Mouse (Mus musculus): ENCODE measurements at regions not wholly inside any gene's neighbourhood (a gene's known extent, or its start where the extent isn't known, plus 50 kb on each side); places are given as distances from the start of the nearest gene placed in this dataset.

DNA sequence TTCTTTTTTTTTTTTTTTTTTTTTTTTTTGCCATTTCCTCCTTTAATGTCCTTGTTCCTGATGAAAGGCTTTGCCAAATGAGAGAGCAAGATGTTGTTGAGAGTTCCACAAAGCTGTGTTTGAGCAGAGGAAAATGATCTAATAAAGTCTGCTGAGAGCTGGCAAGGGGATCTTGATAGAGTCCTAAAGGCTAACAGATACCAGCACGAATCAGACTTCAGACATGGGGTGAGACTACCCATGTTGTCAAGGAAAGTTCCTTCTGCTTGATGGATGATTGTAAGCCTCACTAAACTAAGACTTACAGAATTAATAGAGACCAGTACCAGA lies 665.2 kb upstream of the Fam92a start:
- DNase-seq (ENCODE audit: low read depth, low spot score), result no peak

DNA sequence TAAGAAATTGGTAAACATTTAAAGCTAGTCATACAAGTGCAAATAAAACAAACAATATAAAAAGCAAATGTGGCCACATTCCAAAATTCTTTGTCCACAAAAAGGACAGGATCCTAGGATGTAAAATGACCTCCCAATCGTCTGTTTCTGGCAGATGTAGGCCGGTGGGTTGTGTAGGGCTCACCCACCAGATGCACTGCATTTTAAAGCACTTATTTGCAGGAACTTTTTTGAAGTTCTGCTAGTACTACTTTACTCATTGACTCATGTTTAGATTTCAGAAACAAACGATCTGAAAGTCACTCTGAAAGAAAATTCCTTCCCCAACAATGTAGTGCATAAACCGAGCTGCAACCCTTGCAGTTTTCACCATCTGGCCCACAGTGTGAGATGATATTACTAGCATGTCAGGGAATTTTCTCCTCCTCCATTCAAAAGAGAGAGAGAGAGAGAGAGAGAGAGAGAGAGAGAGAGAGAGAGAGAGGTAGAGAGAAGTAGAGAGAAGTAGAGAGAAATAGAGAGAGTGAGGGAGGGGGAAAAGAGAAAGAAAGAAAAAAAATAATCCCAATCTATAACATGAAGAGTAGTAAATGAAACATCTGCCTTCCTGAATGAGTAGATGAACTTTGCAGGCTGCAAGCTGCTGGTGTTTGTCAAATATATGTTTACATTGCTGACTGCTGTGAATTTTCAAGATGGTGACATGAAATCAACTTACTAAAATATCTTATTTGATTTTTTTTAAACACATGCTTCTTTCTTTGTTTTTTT lies 664.7 kb upstream of the Fam92a start:
- no peak for DNase-seq (ENCODE audit: low read depth, low spot score)

DNA sequence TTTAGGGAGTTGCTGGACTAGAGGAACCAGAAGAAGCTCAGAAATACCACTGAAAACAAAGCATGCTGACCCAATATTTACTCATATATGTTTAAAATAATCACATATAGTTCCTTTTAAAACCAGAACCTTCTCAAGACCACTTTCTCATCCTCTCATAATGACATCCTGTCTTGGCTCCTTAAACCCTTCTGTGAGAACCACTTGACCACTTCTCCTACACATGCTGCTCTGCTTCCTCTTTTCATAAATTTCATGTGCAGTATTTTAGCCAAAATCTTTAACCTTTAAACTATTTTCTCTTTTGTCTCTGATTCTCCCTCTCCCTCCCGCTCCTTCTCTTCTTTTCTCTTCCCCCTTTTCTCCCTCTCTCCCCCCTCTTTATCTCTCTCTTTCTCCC lies 654.6 kb upstream of the Fam92a start:
- no peak for DNase-seq (ENCODE audit: low read depth, low spot score)

DNA sequence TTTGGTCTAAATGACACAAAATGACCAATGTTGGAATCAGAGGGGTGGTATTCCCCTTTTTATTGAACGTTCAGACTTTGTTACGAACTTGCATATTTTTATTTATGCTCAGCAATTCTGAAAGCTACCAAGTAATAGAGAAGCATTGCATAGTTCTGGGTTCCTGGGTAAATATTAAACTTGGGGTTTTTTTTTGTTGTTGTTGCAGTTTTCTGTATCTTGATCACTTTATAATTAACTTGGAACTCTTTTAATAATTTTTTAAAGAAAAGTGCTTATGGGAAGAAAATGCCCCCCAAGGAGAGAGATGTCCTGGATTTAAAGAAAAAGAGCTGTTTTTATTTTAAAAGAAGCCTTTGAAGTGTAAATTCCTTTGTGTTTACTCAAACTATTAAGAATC lies 642.4 kb upstream of the Fam92a start:
- DNase-seq (ENCODE audit: low read depth, low spot score), result no peak

DNA sequence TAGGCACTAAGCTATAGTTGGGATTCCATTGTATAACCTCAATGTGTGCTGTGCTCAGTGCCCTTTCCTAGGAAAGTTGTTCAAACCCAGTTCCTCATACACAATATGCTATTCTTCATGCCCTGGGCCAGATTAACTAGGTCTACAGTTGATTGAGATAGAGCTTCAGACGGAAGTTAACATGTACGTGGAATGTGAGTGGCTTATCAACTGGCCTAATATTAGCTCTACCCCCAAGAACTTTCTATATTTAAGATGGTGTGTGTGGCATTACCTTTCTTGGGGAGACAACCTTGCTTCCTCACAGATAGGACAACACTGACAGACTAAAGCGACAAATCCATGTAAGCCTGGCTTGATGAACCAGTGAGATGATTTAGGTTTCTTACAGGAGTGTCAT lies 629.4 kb upstream of the Fam92a start:
- no peak for DNase-seq (ENCODE audit: low read depth, low spot score)

DNA sequence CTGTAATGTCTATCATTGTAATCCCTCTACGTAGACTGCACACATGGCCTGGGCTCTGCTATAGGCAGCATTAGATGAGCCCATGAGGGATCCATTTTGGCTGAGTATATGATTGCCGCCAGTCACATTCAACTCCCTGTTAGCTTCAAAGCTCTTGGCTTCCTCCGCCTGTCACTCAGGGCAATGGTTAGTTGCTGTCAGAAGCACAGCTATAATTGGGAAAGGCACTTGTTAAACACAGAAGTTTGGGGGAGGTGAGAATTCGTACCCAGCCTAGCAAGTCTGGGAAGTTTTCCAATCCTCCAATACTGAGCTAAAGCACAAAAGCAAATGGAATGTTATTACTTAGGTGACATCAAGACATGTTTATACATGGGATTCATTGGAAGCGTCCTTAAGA lies 627.7 kb upstream of the Fam92a start:
- DNase-seq (ENCODE audit: low read depth, low spot score), result no peak

DNA sequence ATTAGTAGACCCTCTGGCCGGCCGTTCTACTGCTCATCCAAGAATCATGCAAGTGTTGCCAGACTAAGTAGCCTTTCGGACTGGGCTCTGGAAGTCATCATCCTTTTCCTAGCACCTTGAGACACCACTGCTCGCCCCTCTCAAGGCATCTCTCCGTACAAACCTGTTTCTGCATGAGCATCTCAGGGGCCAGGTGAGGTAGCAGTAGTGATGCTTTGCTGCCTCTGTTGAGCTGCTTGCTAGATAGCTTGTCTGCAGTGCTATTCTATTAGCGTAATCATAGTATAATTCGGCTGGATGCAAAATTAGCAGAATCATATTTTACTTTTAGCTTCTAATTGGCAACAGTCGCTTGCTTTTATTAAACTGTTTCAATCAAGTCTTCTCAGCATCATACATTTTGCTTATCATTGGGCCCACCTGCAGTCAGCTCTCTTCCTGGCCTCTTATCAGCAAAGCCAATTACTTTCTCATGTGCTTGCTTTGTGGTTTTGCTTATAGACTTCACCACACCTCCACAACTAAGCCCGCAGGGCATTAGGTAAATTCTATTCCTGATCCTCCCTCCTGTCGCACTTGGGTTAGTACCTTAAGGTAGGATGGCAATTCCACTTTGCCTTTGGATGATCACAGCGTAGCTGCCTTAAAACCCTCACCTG lies 621.1 kb upstream of the Fam92a start:
- no peak for DNase-seq (ENCODE audit: low read depth, low spot score)

DNA sequence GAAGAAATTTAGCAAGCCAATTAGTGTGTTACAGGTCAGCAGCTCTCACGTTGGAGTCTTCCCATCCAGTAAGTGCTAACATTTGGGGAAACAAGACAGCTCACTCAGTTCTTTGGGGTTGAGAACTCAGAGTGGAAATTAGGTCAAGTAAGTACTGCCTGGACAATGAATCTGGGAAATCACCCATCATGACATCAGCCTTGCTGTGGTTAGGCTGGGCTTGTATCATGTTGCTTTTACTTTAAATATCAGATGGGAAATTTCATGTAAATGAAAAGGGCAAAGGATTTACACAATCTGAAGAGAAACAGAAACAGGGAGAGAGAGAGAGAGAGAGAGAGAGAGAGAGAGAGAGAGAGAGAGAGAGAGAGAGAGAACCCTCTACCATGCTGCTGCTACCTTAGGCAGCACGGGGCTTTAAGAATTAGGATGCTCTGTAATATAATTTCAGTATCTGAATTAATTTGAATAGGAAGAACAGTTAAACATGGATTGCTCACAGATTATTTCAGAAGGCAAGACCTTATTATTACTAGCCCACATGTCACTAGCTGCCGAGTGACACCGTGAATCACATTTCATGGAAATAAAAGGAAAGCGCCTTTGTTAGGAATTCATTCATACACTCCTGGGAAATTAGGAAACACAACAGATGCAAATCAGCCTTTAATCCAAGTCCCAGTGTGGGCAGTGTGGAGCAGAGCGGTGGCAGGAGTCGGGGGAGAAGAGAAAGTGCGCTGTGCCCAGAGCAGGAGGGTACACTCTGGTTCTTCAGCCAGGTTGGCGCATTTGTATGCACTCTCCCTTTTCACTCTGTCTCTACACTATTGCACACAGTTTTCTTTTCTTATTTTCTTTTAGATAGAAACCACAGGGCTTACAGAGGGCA lies 620.2 kb upstream of the Fam92a start:
- no peak for DNase-seq (ENCODE audit: low read depth, low spot score)

DNA sequence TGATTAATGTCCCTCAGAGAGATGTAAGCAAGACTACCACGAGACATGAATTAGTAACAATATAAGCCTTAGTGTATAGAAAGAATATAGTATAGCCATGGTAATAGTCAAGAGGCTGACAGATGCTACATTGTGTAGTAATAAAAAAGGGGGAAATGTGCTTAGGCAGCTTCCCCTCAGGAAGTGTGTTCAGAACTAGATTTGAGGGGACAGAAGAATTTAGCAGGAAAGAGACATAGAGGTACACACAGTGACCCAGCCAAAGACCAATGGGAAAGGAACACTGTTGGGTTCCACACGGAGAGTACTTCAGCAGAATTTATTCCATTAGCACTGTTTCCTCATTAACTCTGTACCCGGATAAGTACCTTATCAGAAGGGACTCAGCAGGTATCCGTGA lies 614.0 kb upstream of the Fam92a start:
- DNase-seq (ENCODE audit: low read depth, low spot score), result no peak

DNA sequence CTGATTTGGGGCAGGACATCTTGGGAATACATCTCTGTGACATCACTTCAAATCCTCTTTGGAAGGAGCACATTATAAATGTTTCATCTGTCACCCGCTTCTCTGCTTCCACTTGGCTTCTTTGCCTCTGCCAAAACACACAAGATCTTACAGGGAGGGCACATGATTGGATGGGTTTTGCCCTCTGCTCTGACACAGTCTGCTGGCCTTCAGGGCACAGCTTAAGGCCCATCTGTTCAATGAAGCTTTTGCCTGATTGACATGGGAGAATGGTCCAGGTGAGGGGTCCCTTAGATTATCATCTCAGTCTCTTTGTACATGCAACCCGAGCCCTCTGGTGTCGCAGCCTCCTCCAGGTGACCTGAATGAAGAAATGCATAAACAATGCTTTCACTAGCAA lies 612.7 kb upstream of the Fam92a start:
- no peak for DNase-seq (ENCODE audit: low read depth, low spot score)

DNA sequence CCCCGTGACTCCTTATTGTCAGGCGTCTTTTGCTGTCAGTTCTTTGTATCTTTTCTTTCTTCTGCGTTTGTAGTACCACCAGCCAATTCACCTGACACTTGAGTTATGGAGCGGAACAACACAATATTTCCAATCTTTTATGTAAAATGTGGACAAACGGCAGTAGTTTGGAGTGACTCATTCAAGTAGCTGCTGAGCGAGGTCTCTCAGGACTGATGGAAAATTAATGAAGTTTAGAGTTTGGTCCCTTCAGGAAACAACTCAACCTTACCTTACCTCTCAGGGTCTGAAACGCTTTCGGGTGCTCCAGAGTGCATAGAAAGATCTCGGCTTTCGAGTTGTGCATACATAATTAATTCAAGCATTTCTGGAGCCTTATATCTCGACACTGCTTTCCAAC lies 612.3 kb upstream of the Fam92a start:
- DNase-seq (ENCODE audit: low read depth, low spot score), result no peak

DNA sequence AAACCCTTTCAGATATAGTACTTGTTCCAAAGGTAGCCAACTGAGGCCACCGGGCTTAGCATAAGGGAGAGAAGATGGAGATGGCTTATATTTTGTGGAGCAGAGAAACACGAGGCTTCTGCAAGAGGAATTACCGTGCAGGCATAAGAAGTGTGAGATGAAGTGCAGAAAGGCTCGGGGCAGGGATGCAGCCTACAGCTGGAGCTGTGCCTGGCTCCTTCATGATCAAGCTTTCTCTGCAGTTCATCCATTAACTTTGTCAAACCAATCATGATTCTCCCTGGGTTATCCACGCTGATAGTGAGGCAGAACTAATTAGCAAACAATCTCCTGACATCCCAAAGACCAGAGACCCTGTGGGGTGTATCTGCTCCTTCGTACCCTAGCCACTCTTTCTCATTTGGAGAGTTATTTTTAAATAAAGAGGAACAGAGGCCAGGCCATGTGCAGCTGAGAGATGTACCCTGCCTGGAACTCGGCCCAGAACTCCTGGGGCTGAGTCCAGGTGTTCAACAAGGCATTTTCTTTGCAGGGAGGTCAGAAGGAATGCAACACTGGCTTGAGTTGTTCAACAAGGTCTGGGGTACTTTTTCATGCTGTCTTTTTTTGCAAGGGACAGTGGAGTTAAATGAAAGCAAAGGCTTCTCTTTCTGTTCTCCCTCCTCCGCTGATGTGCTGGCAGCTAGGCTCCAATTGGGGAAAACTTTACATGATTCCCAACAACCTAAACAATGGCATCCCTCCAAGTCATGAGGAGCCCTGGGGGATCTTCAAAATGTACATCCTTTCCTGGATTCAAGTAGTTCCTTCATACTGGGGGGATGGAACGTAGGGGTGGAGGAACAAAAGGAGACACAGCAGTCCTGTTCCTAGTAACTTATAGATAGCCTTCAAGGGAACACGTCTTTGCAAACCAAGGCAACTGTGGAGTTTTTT lies 610.4 kb upstream of the Fam92a start:
- no peak for DNase-seq (ENCODE audit: low read depth, low spot score)

DNA sequence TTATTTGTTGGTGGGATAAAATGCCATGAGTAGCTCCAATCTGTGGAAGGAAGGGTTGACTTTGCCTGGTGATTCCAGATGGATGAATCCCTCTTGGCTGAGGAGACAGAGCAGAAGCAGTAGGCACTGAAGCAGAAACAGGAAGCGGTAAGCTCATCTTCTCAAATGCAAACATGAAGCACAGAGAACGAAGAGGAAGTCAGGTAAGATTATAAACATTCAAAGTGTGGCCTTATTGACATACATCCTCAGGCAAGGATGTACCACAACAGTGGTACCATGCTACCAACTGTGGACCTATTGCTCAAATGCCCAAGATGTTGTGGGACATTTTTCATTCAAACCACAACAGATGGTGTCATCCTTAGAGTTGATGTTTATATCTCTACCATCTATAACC lies 608.4 kb upstream of the Fam92a start:
- no peak for DNase-seq (ENCODE audit: low read depth, low spot score)

DNA sequence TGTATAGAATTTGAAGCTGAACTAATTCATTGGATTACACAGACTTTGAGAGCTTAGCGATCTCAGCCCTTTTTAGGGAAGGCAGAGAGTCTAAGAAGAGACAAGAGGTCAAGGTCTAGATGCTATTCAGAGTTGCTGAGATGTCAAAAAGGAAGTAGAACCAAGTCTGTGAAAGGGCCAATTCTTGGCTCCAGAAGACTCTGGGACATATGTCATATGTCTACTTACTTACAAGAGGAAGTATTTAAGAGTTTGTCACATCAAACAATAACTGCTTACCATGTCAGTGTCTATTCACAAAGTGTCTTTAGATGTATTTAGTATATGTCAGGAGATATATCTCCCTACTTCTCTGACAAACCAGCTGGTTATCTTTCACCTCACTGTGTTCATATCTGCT lies 607.4 kb upstream of the Fam92a start:
- no peak for DNase-seq (ENCODE audit: low read depth, low spot score)

DNA sequence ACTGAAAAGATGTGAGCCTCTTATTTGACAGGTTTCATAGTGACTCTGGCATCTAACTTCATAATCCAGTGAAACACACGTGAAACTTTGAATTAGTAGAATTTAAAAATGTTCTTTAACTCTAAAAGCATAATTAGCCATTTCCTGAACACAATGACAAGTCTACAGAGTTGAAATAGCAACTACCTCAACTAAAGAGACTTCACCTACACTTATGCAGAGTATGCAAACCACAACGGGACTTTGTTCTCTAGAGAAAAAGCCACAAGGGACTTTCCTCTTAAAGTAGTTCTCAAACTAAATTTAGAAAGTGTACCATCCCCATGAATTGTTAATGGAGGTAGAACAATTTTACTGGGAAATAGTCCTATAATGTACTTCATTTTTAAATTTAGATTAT lies 606.3 kb upstream of the Fam92a start:
- no peak for DNase-seq (ENCODE audit: low read depth, low spot score)

DNA sequence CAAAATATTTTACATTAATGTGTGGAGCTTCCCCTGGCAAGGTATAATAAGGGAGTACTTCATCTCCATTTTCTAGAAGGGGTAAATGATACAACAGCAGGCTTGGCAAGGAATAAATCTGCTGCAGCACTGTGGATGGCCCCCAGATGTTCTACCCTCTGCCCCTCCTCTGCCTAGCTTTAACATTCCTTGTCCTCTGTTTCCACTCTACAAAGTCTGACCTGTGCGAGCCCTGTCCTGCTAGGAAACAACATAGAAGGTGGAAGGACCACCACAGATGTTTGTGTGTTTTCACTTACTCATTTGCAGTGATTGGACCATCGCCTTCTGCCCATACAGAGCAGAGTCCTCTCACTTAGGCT lies 604.4 kb upstream of the Fam92a start:
- DNase-seq (ENCODE audit: low read depth, low spot score), result peak; percentile 40

DNA sequence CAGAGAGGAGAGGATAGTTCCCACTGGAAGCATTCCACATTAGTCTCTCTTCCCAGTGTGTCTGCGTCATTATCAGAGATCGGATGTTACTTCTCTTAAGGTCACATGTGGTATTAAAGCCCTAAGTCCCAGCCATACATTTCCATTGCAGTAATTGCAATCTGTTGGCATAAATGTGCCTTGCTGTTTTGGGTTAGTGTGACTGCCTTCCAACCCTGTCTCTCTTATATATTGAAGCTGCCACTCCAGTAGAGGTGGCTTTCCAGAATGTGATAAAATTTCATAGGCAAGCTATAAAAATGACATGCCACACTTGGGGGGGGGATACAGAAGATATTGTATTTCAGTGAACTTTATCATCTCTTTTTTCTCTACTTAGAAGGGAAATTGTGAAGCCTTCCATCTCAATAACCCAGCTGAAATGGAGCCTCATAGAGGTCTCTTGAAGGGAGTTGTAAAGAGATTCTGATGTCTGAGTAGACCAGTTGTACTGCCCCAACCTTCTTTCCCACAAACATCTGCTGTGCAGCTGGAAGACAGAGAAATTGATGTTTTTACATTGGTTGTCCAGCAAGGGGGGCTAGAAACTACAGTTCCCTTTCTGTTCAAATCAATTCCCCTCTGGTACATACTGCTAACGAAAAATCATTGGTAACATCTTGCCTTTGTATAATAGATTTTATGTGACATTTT lies 603.9 kb upstream of the Fam92a start:
- peak; percentile 67 for DNase-seq (ENCODE audit: low read depth, low spot score)

DNA sequence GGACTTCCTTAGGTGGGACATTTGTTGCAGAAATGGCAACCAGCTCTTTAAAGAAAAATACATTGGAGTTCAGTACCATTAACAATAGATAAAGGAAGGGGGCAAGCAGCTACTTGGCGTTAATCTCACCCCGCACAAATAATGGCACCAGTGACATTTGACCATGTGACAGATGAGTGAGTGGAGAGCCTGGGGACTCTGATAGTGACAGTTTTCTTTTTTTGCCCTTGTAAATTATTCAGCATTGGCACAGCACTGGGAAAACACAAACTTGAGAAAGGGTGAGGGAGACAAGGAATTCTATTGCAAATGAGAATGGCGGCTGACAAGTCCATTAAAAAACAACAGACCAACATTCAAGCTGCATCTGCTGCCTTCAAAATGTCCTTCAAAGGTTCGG lies 603.3 kb upstream of the Fam92a start:
- DNase-seq (ENCODE audit: low read depth, low spot score), result no peak

DNA sequence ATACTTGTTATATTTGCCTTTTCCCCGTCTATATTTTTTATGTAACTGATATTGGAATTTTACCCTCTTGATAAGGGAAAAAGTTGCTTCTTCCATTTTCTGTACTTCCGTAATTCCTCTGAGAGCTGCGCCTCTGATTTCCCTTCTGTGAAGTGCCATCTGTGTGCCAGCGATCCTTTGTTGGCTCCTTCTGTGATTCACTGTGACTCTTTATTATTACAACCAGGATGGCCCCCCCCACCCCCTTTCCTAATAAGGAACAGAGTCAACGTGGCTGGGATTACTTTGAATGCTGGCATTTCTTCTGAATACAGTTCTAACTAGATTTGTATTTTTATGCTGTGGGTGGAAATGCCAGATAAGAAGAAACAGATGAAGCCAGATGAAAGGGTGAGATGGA lies 602.9 kb upstream of the Fam92a start:
- no peak for DNase-seq (ENCODE audit: low read depth, low spot score)

DNA sequence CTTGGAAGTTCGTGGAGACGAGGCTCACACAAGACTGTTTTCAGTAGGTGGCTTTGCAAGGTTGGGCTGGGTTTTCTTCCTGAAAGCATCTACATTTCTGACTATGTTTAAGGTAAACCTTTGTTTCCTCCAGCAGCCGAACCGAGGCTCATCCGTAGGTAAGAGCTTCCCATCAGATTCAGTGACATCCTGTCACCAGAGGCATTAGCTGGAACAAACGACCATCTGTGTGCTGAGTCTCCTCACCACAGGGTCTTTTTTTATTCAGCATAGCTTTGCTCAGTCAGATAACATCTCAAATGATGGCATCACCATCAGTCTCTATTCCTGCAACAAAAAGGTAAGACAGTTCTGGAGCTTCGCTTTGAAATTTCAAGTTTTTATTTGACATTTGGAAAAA lies 601.4 kb upstream of the Fam92a start:
- DNase-seq (ENCODE audit: low read depth, low spot score), result no peak

DNA sequence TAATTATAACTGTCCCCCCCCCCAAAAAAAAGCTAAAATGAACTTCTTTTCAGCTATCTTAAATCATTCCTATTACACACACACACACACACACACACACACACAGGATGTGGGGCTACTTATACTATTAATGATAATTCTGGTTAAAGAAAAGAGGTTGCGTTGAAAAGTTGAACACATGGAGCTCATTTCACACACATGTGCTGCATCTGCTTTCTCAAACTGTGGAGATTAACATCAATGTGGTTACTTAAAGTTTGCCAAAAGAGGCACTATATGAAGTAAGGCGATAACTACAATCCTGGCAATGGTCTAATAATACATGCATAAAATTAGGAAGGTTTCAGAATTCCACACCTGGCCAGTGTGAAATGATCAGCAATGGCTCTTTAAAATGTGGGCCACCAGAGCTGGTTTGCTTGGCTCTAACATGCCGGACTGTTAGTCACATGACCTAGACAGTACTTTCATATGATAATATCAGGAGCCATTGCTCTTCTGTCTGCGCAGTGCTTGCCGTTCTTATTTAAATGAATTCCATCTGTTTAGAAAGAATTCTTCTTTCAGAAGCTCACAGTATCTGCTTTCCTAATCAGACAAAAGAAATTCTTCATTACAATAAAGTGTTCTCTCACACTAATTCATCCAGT lies 598.4 kb upstream of the Fam92a start:
- no peak for DNase-seq (ENCODE audit: low read depth, low spot score)

Measured in mesoderm, embryonic 11.5 days (tissue).